Mouse (Mus musculus) G1E (cell line): ENCODE measurements around the gene Fam184b. TPM values are rescaled to one million over a fixed set of nuclear protein-coding genes. Genes with fewer than 3 reads are reported as not detected.

ENCODE experiments used
- ATAC-seq: 2 replicates; pipeline ENCODE4 v1.8.0; 2016; ENCODE audit warnings: mild to moderate bottlenecking; ENCODE audit not compliant: insufficient number of reproducible peaks, poor library complexity, low FRiP score, severe bottlenecking; ENCODE audit errors: extremely low read depth
- DNase-seq: peaks from one replicate; pipeline ENCODE4 v3.0.0; 2012; ENCODE audit warnings: low spot score
- H3K27me3 ChIP-seq: 2 replicates; pipeline ENCODE4 v1.6.1; 2012; ENCODE audit warnings: mild to moderate bottlenecking, low read length, inconsistent platforms; ENCODE audit not compliant: insufficient read depth
- H3K36me3 ChIP-seq: replicated peaks from 2 replicates; pipeline ENCODE3; 2012; ENCODE audit warnings: mild to moderate bottlenecking, inconsistent platforms
- H3K4me1 ChIP-seq: 2 replicates; pipeline ENCODE4 v1.6.1; 2012; ENCODE audit warnings: low read depth, low read length, inconsistent platforms, mixed read lengths; ENCODE audit not compliant: insufficient read depth
- H3K4me3 ChIP-seq: 2 replicates; pipeline ENCODE4 v1.5.1; 2012; ENCODE audit warnings: low read depth, mild to moderate bottlenecking, inconsistent platforms, low read length, moderate library complexity, mixed read lengths
- H3K9me3 ChIP-seq: replicated peaks from 2 replicates; pipeline ENCODE4 v1.6.1; 2012; ENCODE audit warnings: inconsistent platforms
- CTCF ChIP-seq: IDR thresholded peaks from 2 replicates; pipeline ENCODE4 v1.5.1; 2012; ENCODE audit warnings: low read depth, low read length, inconsistent platforms, mixed read lengths
- GATA1 ChIP-seq: IDR thresholded peaks from 2 replicates; pipeline ENCODE4 v1.6.1; 2012; ENCODE audit warnings: borderline replicate concordance, low read length, inconsistent platforms, mixed read lengths
- GATA2 ChIP-seq: IDR thresholded peaks from 2 replicates; pipeline ENCODE4 v1.6.1; 2012; ENCODE audit warnings: low read depth, low read length, inconsistent platforms, borderline replicate concordance
- POLR2AphosphoS5 ChIP-seq: IDR thresholded peaks from 2 replicates; pipeline ENCODE4 v1.6.1; 2012; ENCODE audit warnings: low read depth, low read length, inconsistent platforms; ENCODE audit not compliant: insufficient replicate concordance
- TAL1 ChIP-seq: conservative IDR thresholded peaks from 2 replicates; pipeline ENCODE4 v1.6.1; 2012; ENCODE audit warnings: low read depth, low read length, inconsistent platforms, mixed read lengths
- polyA plus RNA-seq: library from polyadenylated mRNA; stranded (reverse); fragments of >175 nt; gene quantifications from 2 replicates; pipeline ENCODE4 v1.2.3, GENCODE M21; 2012
- total RNA-seq, 2 experiments: library from RNA; stranded (forward) in 1 of 2; stranded (reverse) in 1 of 2; fragments of 200-1000 nt in 1 of 2; fragments of >200 nt in 1 of 2; fragmentation: Nextera tagmentation in 1 of 2; gene quantifications; 2 replicates each; pipeline ENCODE4 v1.2.3; 2014 to 2017

Gene Fam184b
- total and polyA plus RNA-seq, 3 experiments: 0.05 TPM; not detected in 2

GRCm38 (mm10) chr5:45580279-45580678, 59.1 kb downstream of the Fam184b start:
- no peaks in the 10 kb centered on the region for H3K4me1 ChIP-seq
- H3K27me3 ChIP-seq: peaks cover 3% of the 10 kb centered on the region; the same call in 1 of the 2 replicates
- H3K36me3 ChIP-seq: no peaks in the 10 kb centered on the region
- no peak overlapping the region for H3K4me3 ChIP-seq
- DNase-seq: no peak
- H3K9me3 ChIP-seq: no peaks in the 10 kb centered on the region
- TF ChIP-seq TAL1 (no peak), POLR2AphosphoS5 (no peak), CTCF (no peak)
- no peak for ATAC-seq

GRCm38 (mm10) chr5:45577376-45577775, 62.0 kb downstream of the Fam184b start:
- no peaks in the 10 kb centered on the region for H3K36me3 ChIP-seq
- H3K4me3 ChIP-seq: no peak overlapping the region
- no peaks in the 10 kb centered on the region for H3K9me3 ChIP-seq
- ATAC-seq (no peak), DNase-seq (no peak)
- no peaks in the 10 kb centered on the region for H3K4me1 ChIP-seq
- no peak for TF ChIP-seq POLR2AphosphoS5
- TF ChIP-seq TAL1: no peak
- no peak for TF ChIP-seq GATA1
- TF ChIP-seq GATA2: no peak
- no peak for TF ChIP-seq CTCF
- H3K27me3 ChIP-seq: peaks cover 3% of the 10 kb centered on the region; the same call in 1 of the 2 replicates

GRCm38 (mm10) chr5:45576716-45577115, 62.7 kb downstream of the Fam184b start:
- H3K27me3 ChIP-seq: peaks cover 3% of the 10 kb centered on the region; the same call in 1 of the 2 replicates
- TF ChIP-seq CTCF (no peak), POLR2AphosphoS5 (no peak), GATA1 (no peak), TAL1 (no peak), GATA2 (no peak)
- H3K4me3 ChIP-seq: no peak overlapping the region
- H3K36me3 ChIP-seq: no peaks in the 10 kb centered on the region
- DNase-seq (no peak), ATAC-seq (no peak)
- no peaks in the 10 kb centered on the region for H3K4me1 ChIP-seq
- H3K9me3 ChIP-seq: no peaks in the 10 kb centered on the region

GRCm38 (mm10) chr5:45572816-45573215, 66.6 kb downstream of the Fam184b start:
- peaks cover 3% of the 10 kb centered on the region; the same call in 1 of the 2 replicates for H3K27me3 ChIP-seq
- no peaks in the 10 kb centered on the region for H3K4me1 ChIP-seq
- H3K4me3 ChIP-seq: no peak overlapping the region
- ATAC-seq: no peak
- TF ChIP-seq CTCF (no peak), POLR2AphosphoS5 (no peak), GATA2 (no peak), TAL1 (no peak), GATA1 (no peak)
- H3K9me3 ChIP-seq: no peaks in the 10 kb centered on the region
- no peak for DNase-seq
- H3K36me3 ChIP-seq: no peaks in the 10 kb centered on the region

- Histone ChIP-seq H3K4me3 (no peak overlapping the region), H3K9me3 (no peaks in the 10 kb centered on the region), H3K36me3 (no peaks in the 10 kb centered on the region), H3K4me1 (no peaks in the 10 kb centered on the region), H3K27me3 (peaks cover 6% of the 10 kb centered on the region; the same call in 1 of the 2 replicates)
- no peak for DNase-seq
- ATAC-seq: no peak
- TF ChIP-seq POLR2AphosphoS5: no peak
- TF ChIP-seq TAL1: no peak
- no peak for TF ChIP-seq CTCF
- TF ChIP-seq GATA1: no peak
- no peak for TF ChIP-seq GATA2
These were observed 73.6 kb downstream of the Fam184b start for GRCm38 (mm10) chr5:45565829-45566228.

GRCm38 (mm10) chr5:45564054-45564453, 75.4 kb downstream of the Fam184b start:
- no peak for DNase-seq
- no peak for ATAC-seq
- TF ChIP-seq POLR2AphosphoS5: no peak
- no peak for TF ChIP-seq GATA1
- TF ChIP-seq GATA2: no peak
- no peak for TF ChIP-seq CTCF
- TF ChIP-seq TAL1: no peak
- Histone ChIP-seq H3K9me3 (no peaks in the 10 kb centered on the region), H3K4me1 (no peaks in the 10 kb centered on the region), H3K36me3 (no peaks in the 10 kb centered on the region), H3K27me3 (peaks cover 6% of the 10 kb centered on the region; the same call in 1 of the 2 replicates), H3K4me3 (no peak overlapping the region)
